Mouse (Mus musculus) lung, postnatal 14 days (tissue): ENCODE results near the gene 9430097D07Rik.

ENCODE experiments used
- DNase-seq: peaks from one replicate; pipeline ENCODE4 v3.0.0; 2021

9430097D07Rik gene

GRCm38 (mm10) chr2:32596725-32597124 lies 21.2 kb upstream of the 9430097D07Rik start:
- no peak for DNase-seq

GRCm38 (mm10) chr2:32591249-32591648 lies 15.8 kb upstream of the 9430097D07Rik start:
- DNase-seq, result no peak

GRCm38 (mm10) chr2:32590224-32590623 lies 14.7 kb upstream of the 9430097D07Rik start:
- DNase-seq, result no peak

GRCm38 (mm10) chr2:32589213-32589795 lies 13.8 kb upstream of the 9430097D07Rik start:
- peak; percentile 39 for DNase-seq

- no peak for DNase-seq
Observed at GRCm38 (mm10) chr2:32587731-32588321, 12.3 kb upstream of the 9430097D07Rik start.

GRCm38 (mm10) chr2:32586871-32587351 lies 11.4 kb upstream of the 9430097D07Rik start, which contains the start of gene St6galnac4:
TSS of gene St6galnac4 (plus strand) at chr2:32587095.
- DNase-seq, result peak; percentile 94

GRCm38 (mm10) chr2:32585149-32585714 lies 9.7 kb upstream of the 9430097D07Rik start:
- no peak for DNase-seq

GRCm38 (mm10) chr2:32582830-32583799 lies 7.6 kb upstream of the 9430097D07Rik start:
- peak; percentile 86 for DNase-seq

- peak; percentile 63 for DNase-seq
Observed at GRCm38 (mm10) chr2:32581450-32582095, 6.1 kb upstream of the 9430097D07Rik start.

GRCm38 (mm10) chr2:32578146-32579046 lies 2.9 kb upstream of the 9430097D07Rik start:
- peak; percentile 55 for DNase-seq

GRCm38 (mm10) chr2:32576532-32576931 lies 1.0 kb upstream of the 9430097D07Rik start:
- DNase-seq, result no peak

GRCm38 (mm10) chr2:32574901-32575585 lies 441 bp downstream of the 9430097D07Rik start:
- peak; percentile 62 for DNase-seq

GRCm38 (mm10) chr2:32574497-32574896 lies 987 bp downstream of the 9430097D07Rik start, which contains the start of gene Pip5kl1:
TSS of gene Pip5kl1 (plus strand) at chr2:32574797.
- no peak for DNase-seq

GRCm38 (mm10) chr2:32572196-32572595 lies 3.3 kb downstream of the 9430097D07Rik start:
- DNase-seq, result no peak

- peak; percentile 92 for DNase-seq
Observed at GRCm38 (mm10) chr2:32570698-32571494, 4.6 kb downstream of the 9430097D07Rik start, which contains the start of gene Dpm2. TSS of gene Dpm2 (plus strand) at chr2:32570858.

GRCm38 (mm10) chr2:32568941-32569340 lies 6.5 kb downstream of the 9430097D07Rik start:
- no peak for DNase-seq

GRCm38 (mm10) chr2:32568149-32568548 lies 7.3 kb downstream of the 9430097D07Rik start:
- no peak for DNase-seq

GRCm38 (mm10) chr2:32566536-32567063 lies 8.9 kb downstream of the 9430097D07Rik start:
- peak; percentile 73 for DNase-seq

- DNase-seq, result no peak
Observed at GRCm38 (mm10) chr2:32559570-32559969, 15.9 kb downstream of the 9430097D07Rik start.
